Mouse (Mus musculus) midbrain, embryonic 12.5 days (tissue): Measurements from ENCODE around the gene Clip4. TPM values are rescaled to one million over a fixed set of nuclear protein-coding genes. Genes with fewer than 3 reads are reported as not detected.

Experiments used
- ATAC-seq: fragments of 200-750 bp; cut with Nextera tagmentation; 2 replicates; pipeline ENCODE4 v1.8.0; 2017; ENCODE audit warnings: low read depth, moderate TSS enrichment, moderate library complexity; ENCODE audit not compliant: low FRiP score
- H3K27ac ChIP-seq: fragments of 300-500 bp; sonication (generic); replicated peaks from 2 replicates; pipeline ENCODE4 v1.5.1; 2016; ENCODE audit warnings: mild to moderate bottlenecking
- H3K27me3 ChIP-seq: fragments of 300-500 bp; sonication (generic); 2 replicates; pipeline ENCODE4 v1.6.1; 2016; ENCODE audit warnings: mild to moderate bottlenecking
- H3K36me3 ChIP-seq: fragments of 300-500 bp; sonication (generic); 2 replicates; pipeline ENCODE4 v1.6.1; 2016
- H3K4me1 ChIP-seq: fragments of 300-500 bp; sonication (generic); 2 replicates; pipeline ENCODE4 v1.6.1; 2016
- H3K4me2 ChIP-seq: fragments of 300-500 bp; sonication (generic); replicated peaks from 2 replicates; pipeline ENCODE4 v1.6.1; 2016; ENCODE audit warnings: mild to moderate bottlenecking, moderate library complexity
- H3K4me3 ChIP-seq: fragments of 300-500 bp; sonication (generic); 2 replicates; pipeline ENCODE4 v1.5.1; 2016; ENCODE audit warnings: mild to moderate bottlenecking
- H3K9ac ChIP-seq: fragments of 300-500 bp; sonication (generic); replicated peaks from 2 replicates; pipeline ENCODE4 v1.6.1; 2016; ENCODE audit warnings: mild to moderate bottlenecking, moderate library complexity
- H3K9me3 ChIP-seq: fragments of 300-500 bp; sonication (generic); 2 replicates; pipeline ENCODE4 v1.6.1; 2016; ENCODE audit warnings: mild to moderate bottlenecking
- WGBS: fragments of 180-500 bp; shearing (Covaris S2); methylation state at CpG from one replicate; pipeline ENCODE4 v1.1.7; 2016; 5-methylcytosine and 5-hydroxymethylcytosine counted together
- polyA plus RNA-seq: library from polyadenylated mRNA; unstranded; fragments of >200 nt; fragmentation: Nextera tagmentation; extraction: Ambion mirVana; gene quantifications from 2 replicates; pipeline ENCODE4 v1.2.1, GENCODE M21; 2016

Gene Clip4
- polyA plus RNA-seq, 1 experiment from 2014 or later = 6.6 TPM

DNA sequence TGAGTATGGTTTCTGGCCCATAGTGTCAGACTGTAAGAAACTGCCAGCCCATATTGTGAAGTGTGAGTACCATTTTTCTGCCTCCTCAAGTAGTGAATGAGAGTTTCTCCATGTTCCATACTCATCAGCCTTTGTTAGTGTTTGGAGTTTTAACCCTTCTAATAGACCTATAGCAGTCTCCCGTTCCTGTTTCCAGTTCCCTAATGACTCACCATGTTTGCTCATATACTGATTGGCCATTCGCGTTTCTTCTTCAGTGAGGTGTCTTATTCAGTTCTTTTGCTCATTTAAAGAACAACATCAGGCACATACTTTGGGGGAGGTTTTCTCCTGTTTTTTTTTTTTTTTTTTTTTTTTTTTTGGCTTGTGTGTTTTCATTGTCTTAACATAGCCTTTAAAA lies 2.4 kb downstream of the Clip4 start:
- ATAC-seq = no peak
- Histone ChIP-seq H3K9me3 (no peaks in the 10 kb centered on the region), H3K27ac (no peak overlapping the region), H3K27me3 (no peaks in the 10 kb centered on the region), H3K9ac (no peak overlapping the region), H3K36me3 (no peaks in the 10 kb centered on the region), H3K4me2 (no peak overlapping the region), H3K4me3 (no peak overlapping the region), H3K4me1 (peaks cover 9% of the 10 kb centered on the region)
- 89% methylated on average over 3 of the region's 3 CpGs for WGBS

DNA sequence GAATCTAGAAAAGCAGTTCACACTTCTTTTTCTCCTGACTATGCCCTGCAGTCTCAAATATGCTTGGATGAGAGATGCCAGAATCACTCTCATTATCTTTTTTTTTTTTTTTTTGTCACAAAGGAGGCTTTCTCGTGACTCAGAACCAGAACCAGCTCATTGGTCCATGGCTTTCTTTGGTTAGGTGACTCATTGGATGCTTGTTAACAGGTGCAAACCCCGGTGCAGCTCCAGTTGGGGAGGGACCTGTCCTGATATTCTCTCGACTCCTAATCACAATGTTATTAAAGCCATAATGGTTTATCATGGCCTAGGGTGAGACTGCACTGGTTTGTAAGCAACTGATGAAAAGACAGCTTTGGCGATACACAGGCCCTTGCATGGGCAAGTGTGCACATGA lies 5.9 kb downstream of the Clip4 start:
- H3K4me1 ChIP-seq = peaks cover 9% of the 10 kb centered on the region
- H3K27me3 ChIP-seq = no peaks in the 10 kb centered on the region
- H3K4me3 ChIP-seq = no peak overlapping the region
- no peaks in the 10 kb centered on the region for H3K9me3 ChIP-seq
- H3K36me3 ChIP-seq = no peaks in the 10 kb centered on the region
- WGBS = 79% methylated on average over 4 of the region's 4 CpGs
- H3K4me2 ChIP-seq = no peak overlapping the region
- no peak for ATAC-seq
- no peak overlapping the region for H3K27ac ChIP-seq
- H3K9ac ChIP-seq = no peak overlapping the region

DNA sequence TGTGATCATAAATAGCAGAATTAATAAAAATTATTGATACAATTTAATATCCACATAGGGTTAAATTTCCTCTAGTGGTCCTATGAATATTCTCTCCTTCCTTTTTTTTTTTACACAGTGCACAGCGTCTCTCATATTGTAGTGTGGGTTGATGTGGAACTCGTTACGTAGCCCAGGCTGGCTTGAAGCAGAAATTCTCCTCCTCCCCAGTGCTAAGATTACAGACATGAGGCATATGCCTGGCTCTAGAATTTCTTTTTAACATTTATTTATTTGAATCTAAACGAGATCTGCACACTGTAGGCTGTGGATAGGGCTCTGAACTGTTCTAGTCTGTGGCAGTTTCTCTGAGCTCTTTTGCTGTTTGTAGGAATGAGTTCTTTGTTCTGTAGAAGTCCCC lies 7.0 kb downstream of the Clip4 start:
- WGBS = 76% methylated on average over 4 of the region's 4 CpGs
- Histone ChIP-seq H3K4me2 (no peak overlapping the region), H3K27ac (no peak overlapping the region)

DNA sequence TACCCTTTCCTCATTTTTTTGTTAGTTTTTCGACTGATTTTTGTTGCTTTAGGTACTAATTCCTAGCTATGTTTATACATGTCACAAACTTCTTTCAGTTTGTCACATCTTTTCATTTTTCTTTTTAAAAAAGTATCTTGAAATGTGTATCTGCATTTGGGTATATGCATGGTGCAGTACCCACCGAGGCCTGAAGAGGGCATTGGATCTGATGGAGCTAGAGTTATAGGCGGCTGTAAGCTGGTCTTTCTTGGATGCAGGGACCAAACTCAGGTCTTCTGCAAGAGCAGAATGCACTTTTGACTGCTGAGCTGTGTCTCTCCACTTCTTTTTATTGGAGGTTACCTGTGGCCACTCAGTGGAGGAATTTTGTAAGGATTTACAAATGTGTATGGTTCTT lies 10.4 kb downstream of the Clip4 start:
- H3K4me2 ChIP-seq = no peak overlapping the region
- H3K27me3 ChIP-seq = no peaks in the 10 kb centered on the region
- H3K4me3 ChIP-seq = no peak overlapping the region
- H3K9me3 ChIP-seq = no peaks in the 10 kb centered on the region
- no peak for ATAC-seq
- peaks cover 13% of the 10 kb centered on the region for H3K4me1 ChIP-seq
- no peak overlapping the region for H3K9ac ChIP-seq
- 66% methylated on average over 3 of the region's 3 CpGs for WGBS
- no peak overlapping the region for H3K27ac ChIP-seq
- H3K36me3 ChIP-seq = no peaks in the 10 kb centered on the region

More for the DNA sequence above, 7.0 kb downstream of the Clip4 start:
- no peaks in the 10 kb centered on the region for H3K36me3 ChIP-seq
- H3K27me3 ChIP-seq = no peaks in the 10 kb centered on the region
- H3K9me3 ChIP-seq = no peaks in the 10 kb centered on the region
- H3K4me3 ChIP-seq = no peak overlapping the region
- no peak for ATAC-seq
- no peak overlapping the region for H3K9ac ChIP-seq
- H3K4me1 ChIP-seq = no peaks in the 10 kb centered on the region

DNA sequence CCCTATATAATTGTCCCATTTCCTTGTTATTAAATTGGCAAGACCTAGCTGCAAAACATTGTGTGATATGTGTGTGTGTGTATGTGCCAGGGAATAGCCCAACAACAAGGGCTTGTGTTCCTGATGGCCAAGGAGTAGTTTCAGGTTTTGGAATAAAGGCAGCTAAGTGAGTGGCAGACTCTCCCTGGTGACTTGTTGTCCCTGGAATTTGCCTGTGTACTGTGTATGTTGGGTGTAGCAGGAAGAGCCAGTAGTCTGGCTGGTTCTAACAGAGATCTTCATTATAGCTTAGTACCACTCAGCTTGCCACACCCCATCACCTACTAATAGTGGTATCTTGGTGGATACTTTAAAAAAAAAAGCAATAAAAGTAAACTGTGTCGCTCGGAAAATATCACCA lies 12.2 kb downstream of the Clip4 start:
- WGBS = 100% methylated on average over 2 of the region's 2 CpGs
- H3K4me2 ChIP-seq = no peak overlapping the region
- H3K27ac ChIP-seq = no peak overlapping the region
- no peak for ATAC-seq
- peaks cover 19% of the 10 kb centered on the region for H3K4me1 ChIP-seq
- H3K36me3 ChIP-seq = no peaks in the 10 kb centered on the region
- H3K9ac ChIP-seq = no peak overlapping the region
- no peak overlapping the region for H3K4me3 ChIP-seq
- no peaks in the 10 kb centered on the region for H3K9me3 ChIP-seq
- H3K27me3 ChIP-seq = no peaks in the 10 kb centered on the region

DNA sequence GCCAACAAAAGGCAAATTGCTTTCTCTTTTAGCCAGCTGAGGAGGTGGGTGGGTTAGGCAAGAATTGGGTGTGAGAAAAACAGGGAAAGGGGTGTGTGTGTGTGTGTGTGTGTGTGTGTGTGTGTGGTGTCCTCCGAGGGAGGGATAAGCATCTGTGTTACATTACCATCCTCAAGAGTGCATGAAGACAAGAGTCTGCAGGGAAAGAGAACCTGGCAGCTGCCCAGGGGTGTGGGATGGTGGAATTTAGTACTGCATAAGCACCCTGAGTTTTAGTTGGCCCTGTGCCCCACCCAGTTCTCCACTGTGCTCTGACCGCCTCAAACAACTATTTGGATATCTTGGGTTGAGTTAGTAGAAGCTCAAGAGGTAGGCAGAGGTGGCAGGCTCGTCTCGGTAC lies 12.7 kb downstream of the Clip4 start:
- Histone ChIP-seq H3K36me3 (no peaks in the 10 kb centered on the region), H3K4me3 (no peak overlapping the region), H3K9ac (no peak overlapping the region), H3K27ac (no peak overlapping the region), H3K4me1 (peaks cover 19% of the 10 kb centered on the region), H3K27me3 (no peaks in the 10 kb centered on the region), H3K4me2 (no peak overlapping the region), H3K9me3 (no peaks in the 10 kb centered on the region)
- 89% methylated on average over 4 of the region's 4 CpGs for WGBS
- ATAC-seq = no peak

DNA sequence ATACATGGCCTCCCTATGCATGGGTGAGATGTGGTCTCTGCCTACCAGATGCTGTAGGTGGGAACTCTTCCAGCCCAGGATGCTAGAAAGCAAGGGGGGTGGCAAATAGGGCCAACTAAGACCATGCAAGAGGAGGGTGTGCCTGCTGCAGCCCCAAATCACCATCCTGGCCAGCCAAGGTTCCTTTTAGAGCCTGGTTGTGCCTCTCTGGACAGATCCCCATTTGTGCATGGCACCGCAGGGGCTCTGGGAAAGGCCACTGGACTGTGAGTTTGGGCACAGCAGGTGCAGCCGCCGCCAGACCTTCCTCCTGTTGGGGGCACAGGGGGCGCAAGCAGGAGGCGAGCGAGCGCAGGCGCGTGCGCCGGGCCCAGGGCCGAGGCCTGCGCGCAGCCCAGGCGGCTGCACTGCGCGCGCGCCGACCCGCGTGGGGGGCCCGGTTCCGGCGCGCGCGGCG lies 14.0 kb downstream of the Clip4 start:
- H3K4me3 ChIP-seq = peak overlapping the region; percentile 89
- H3K9me3 ChIP-seq = no peaks in the 10 kb centered on the region
- no peaks in the 10 kb centered on the region for H3K27me3 ChIP-seq
- ATAC-seq = peak; percentile 88
- peaks cover 19% of the 10 kb centered on the region for H3K4me1 ChIP-seq
- H3K9ac ChIP-seq = peak overlapping the region; percentile 89
- no peak overlapping the region for H3K27ac ChIP-seq
- no peaks in the 10 kb centered on the region for H3K36me3 ChIP-seq
- WGBS = 2% methylated on average over 15 of the region's 29 CpGs
- peak overlapping the region; percentile 90 for H3K4me2 ChIP-seq

DNA sequence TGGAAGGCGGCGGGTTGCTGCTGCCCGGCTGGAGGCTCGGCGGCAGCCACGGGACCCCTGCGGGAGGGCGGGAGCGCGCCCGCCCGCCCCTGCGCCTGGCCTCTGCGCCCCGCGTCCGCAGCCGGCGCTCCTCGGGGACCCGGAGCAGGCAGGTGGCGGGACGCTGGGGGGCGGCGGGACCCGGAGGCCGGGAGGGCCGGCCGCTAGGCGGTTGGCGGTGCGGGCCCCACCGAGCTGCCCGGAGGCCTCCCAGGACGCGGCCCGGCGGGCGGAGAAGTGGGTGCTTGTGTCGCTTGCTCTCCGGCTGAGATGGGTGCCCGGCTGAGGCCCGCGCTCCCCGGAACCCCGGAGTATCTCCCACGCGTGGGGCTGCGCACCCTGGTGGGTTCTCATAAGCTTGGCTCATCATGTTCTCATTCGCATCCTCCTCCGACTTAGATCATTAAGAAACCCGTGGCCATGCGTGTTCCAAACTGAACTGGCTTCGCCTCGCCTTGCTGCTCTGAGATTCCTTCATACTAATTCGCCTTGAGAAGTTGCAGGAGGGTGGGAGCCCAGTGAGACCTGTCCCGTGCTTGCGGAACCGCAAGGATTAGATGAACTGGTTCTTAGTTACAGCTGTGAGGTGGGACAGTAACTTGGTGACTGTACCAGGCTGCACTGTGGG lies 14.6 kb downstream of the Clip4 start:
- ATAC-seq = peak; percentile 75
- H3K9me3 ChIP-seq = no peaks in the 10 kb centered on the region
- no peaks in the 10 kb centered on the region for H3K27me3 ChIP-seq
- WGBS = under 1% methylated on average over 47 of the region's 59 CpGs
- peak overlapping the region; percentile 89 for H3K9ac ChIP-seq
- H3K4me1 ChIP-seq = peaks cover 19% of the 10 kb centered on the region
- H3K4me2 ChIP-seq = peak overlapping the region; percentile 90
- H3K36me3 ChIP-seq = no peaks in the 10 kb centered on the region
- no peak overlapping the region for H3K27ac ChIP-seq
- H3K4me3 ChIP-seq = peak overlapping the region; percentile 89

DNA sequence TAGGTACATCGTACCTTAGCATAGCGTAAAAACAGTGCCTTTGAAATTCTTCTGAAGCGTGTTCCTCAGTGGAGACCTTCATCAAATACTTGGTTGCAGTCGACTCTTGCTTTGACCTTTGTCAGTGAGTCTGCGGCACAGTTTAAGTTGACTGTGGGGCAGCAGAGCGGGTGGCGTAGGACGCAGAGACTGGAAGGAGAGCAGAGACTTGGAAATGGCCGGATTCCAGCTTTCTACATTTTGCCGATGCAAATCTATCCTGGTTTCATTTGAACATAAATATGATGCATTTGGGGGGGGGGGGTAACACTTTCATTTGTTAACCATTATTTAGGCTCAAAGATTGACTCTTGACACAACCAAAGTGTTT lies 15.1 kb downstream of the Clip4 start:
- Histone ChIP-seq H3K9me3 (no peaks in the 10 kb centered on the region), H3K4me1 (peaks cover 19% of the 10 kb centered on the region), H3K27ac (no peak overlapping the region), H3K27me3 (no peaks in the 10 kb centered on the region), H3K4me3 (peak overlapping the region; percentile 89), H3K36me3 (no peaks in the 10 kb centered on the region), H3K9ac (peak overlapping the region; percentile 89), H3K4me2 (peak overlapping the region; percentile 90)
- 8% methylated on average over 10 of the region's 10 CpGs for WGBS
- peak; percentile 14 for ATAC-seq

DNA sequence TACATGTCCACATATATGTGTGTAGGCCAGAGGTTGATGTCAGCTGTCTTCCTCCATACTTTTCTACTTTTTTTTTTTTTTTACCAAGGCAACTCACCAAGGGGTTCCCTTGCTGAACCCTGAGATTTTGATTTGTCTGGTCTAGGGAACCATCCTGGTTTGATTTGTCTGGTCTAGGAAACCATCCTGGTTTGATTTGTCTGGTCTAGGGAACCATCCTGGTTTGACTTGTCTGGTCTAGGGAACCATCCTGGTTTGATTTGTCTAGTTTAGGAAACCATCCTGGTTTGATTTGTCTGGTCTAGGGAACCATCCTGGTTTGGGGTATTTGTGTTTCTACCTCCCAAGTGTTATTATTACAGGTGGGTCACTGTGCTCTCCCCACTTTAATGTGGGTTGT lies 18.2 kb downstream of the Clip4 start:
- no peaks in the 10 kb centered on the region for H3K9me3 ChIP-seq
- no peak overlapping the region for H3K27ac ChIP-seq
- no peaks in the 10 kb centered on the region for H3K27me3 ChIP-seq
- peaks cover 19% of the 10 kb centered on the region for H3K4me1 ChIP-seq
- H3K4me3 ChIP-seq = no peak overlapping the region
- peaks cover 10% of the 10 kb centered on the region; the same call in 1 of the 2 replicates for H3K36me3 ChIP-seq
- no peak overlapping the region for H3K9ac ChIP-seq
- no peak for ATAC-seq
- no peak overlapping the region for H3K4me2 ChIP-seq

DNA sequence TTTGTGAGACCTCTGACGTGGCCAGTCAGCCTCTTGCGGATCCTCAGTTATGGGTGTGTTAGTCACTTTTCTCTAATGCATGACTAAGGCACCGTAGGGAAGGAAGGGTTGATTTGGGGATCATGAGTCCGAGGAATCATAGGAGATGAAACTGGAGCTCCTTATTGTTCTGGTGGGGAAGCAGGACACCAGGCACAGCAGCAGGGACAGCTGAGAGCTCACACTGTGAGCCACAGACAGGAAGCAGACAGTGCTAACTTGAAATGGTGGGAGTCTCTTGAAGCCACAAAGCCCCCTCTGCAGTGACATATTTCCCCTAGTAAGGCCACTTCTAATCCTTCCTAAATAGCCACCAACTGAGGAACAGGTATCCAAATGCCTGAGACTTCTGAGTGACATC lies 22.8 kb downstream of the Clip4 start:
- Histone ChIP-seq H3K27me3 (no peaks in the 10 kb centered on the region), H3K4me2 (no peak overlapping the region), H3K36me3 (peaks cover 23% of the 10 kb centered on the region; the same call in 1 of the 2 replicates), H3K4me1 (no peaks in the 10 kb centered on the region), H3K9ac (no peak overlapping the region), H3K27ac (no peak overlapping the region), H3K9me3 (no peaks in the 10 kb centered on the region), H3K4me3 (no peak overlapping the region)
- ATAC-seq = no peak
- 92% methylated on average over 4 of the region's 4 CpGs for WGBS

DNA sequence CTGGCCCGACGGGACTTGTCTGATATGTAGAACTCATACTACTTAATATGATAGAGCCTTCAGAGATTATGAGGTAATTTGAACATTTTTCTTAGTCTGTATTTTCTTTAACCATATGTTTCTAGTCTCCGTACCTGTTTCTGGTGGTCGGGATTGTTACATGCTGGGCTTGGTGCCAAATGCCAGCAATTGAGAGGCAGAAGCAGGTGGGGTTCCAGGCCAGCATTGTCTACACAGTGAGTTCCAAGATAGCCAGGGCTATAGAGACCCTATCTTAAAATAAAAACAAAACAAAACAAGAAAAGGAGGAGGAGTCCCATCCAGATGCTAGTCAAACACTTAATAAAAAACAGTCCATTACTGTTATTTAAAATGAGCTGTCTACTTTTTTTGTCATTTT lies 23.3 kb downstream of the Clip4 start:
- H3K27ac ChIP-seq = no peak overlapping the region
- no peak for ATAC-seq
- H3K4me1 ChIP-seq = no peaks in the 10 kb centered on the region
- H3K9ac ChIP-seq = no peak overlapping the region
- no peak overlapping the region for H3K4me2 ChIP-seq
- 84% methylated on average over 4 of the region's 4 CpGs for WGBS
- H3K36me3 ChIP-seq = peaks cover 23% of the 10 kb centered on the region; the same call in 1 of the 2 replicates
- H3K27me3 ChIP-seq = no peaks in the 10 kb centered on the region
- no peaks in the 10 kb centered on the region for H3K9me3 ChIP-seq
- no peak overlapping the region for H3K4me3 ChIP-seq
